Mouse (Mus musculus) midbrain, embryonic 10.5 days (tissue): Measurements from ENCODE around the gene Arhgap23. TPM values are rescaled to one million over a fixed set of nuclear protein-coding genes. Genes with fewer than 3 reads are reported as not detected.
A peak's percentile ranks its signal among the peaks of the same experiment; 100 is the strongest.

Experiments
- DNase-seq: peaks from one replicate; pipeline ENCODE4 v3.0.0-alpha.2; 2017; ENCODE audit warnings: low spot score
- H3K27ac ChIP-seq: fragments of 300-500 bp; sonication (generic); replicated peaks from 2 replicates; pipeline ENCODE4 v1.5.1; 2016; ENCODE audit warnings: mild to moderate bottlenecking
- H3K27me3 ChIP-seq: fragments of 300-500 bp; sonication (generic); 2 replicates; pipeline ENCODE4 v1.6.1; 2016; ENCODE audit warnings: low read depth, mild to moderate bottlenecking; ENCODE audit not compliant: poor library complexity, severe bottlenecking
- H3K36me3 ChIP-seq: fragments of 300-500 bp; sonication (generic); 2 replicates; pipeline ENCODE4 v1.6.1; 2016; ENCODE audit warnings: mild to moderate bottlenecking, moderate library complexity
- H3K4me1 ChIP-seq: fragments of 300-500 bp; sonication (generic); 2 replicates; pipeline ENCODE4 v1.6.1; 2016
- H3K4me3 ChIP-seq: fragments of 300-500 bp; sonication (generic); 2 replicates; pipeline ENCODE4 v1.5.1; 2016; ENCODE audit warnings: mild to moderate bottlenecking, moderate library complexity
- H3K9me3 ChIP-seq: fragments of 300-500 bp; sonication (generic); replicated peaks from 2 replicates; pipeline ENCODE4 v1.6.1; 2016; ENCODE audit warnings: mild to moderate bottlenecking
- WGBS: fragments of 180-500 bp; shearing (Covaris S2); methylation state at CpG from one replicate; pipeline ENCODE4 v1.1.7; 2016; 5-methylcytosine and 5-hydroxymethylcytosine counted together
- polyA plus RNA-seq: library from polyadenylated mRNA; unstranded; fragments of >200 nt; fragmentation: Nextera tagmentation; extraction: Ambion mirVana; gene quantifications from 2 replicates; pipeline ENCODE4 v1.2.1, GENCODE M21; 2016

Gene Arhgap23
- polyA plus RNA-seq, 1 experiment from 2014 or later = 1.9 TPM

- Histone ChIP-seq H3K36me3 (no peaks in the 10 kb centered on the region; the same call in 1 of the 2 replicates), H3K9me3 (no peaks in the 10 kb centered on the region), H3K27me3 (peaks cover 62% of the 10 kb centered on the region), H3K27ac (peak overlapping the region; percentile 39), H3K4me3 (peak overlapping the region; percentile 57; the same call in 1 of the 2 replicates), H3K4me1 (peaks cover 69% of the 10 kb centered on the region)
- DNase-seq = no peak
- WGBS = 90% methylated on average over 11 of the region's 11 CpGs
Measured at GRCm38 (mm10) chr11:97442891-97443675, 27.8 kb downstream of the Arhgap23 start.

GRCm38 (mm10) chr11:97445596-97445995, 30.3 kb downstream of the Arhgap23 start:
- Histone ChIP-seq H3K27me3 (peaks cover 37% of the 10 kb centered on the region), H3K4me3 (no peak overlapping the region), H3K27ac (peak overlapping the region; percentile 63), H3K4me1 (peaks cover 61% of the 10 kb centered on the region), H3K9me3 (no peaks in the 10 kb centered on the region), H3K36me3 (peaks cover 8% of the 10 kb centered on the region; the same call in 1 of the 2 replicates)
- DNase-seq = no peak
- WGBS = 80% methylated on average over 6 of the region's 6 CpGs

GRCm38 (mm10) chr11:97445999-97446511, 30.7 kb downstream of the Arhgap23 start:
- Histone ChIP-seq H3K4me3 (no peak overlapping the region), H3K9me3 (no peaks in the 10 kb centered on the region), H3K27me3 (peaks cover 32% of the 10 kb centered on the region), H3K27ac (peak overlapping the region; percentile 63; the same call in 1 of the 2 replicates), H3K4me1 (peaks cover 61% of the 10 kb centered on the region), H3K36me3 (peaks cover 8% of the 10 kb centered on the region; the same call in 1 of the 2 replicates)
- 60% methylated on average over 4 of the region's 4 CpGs for WGBS
- DNase-seq = no peak

GRCm38 (mm10) chr11:97447979-97448378, 32.6 kb downstream of the Arhgap23 start:
- 79% methylated on average over 7 of the region's 7 CpGs for WGBS
- Histone ChIP-seq H3K9me3 (no peaks in the 10 kb centered on the region), H3K27ac (no peak overlapping the region), H3K36me3 (peaks cover 23% of the 10 kb centered on the region), H3K4me1 (peaks cover 55% of the 10 kb centered on the region), H3K4me3 (no peak overlapping the region), H3K27me3 (peaks cover 13% of the 10 kb centered on the region)
- no peak for DNase-seq

GRCm38 (mm10) chr11:97448611-97449394, 33.5 kb downstream of the Arhgap23 start:
- Histone ChIP-seq H3K9me3 (no peaks in the 10 kb centered on the region), H3K4me3 (no peak overlapping the region; the same call in 1 of the 2 replicates), H3K27me3 (peaks cover 10% of the 10 kb centered on the region; the same call in 1 of the 2 replicates), H3K36me3 (peaks cover 31% of the 10 kb centered on the region), H3K4me1 (peaks cover 54% of the 10 kb centered on the region), H3K27ac (no peak overlapping the region)
- WGBS = 87% methylated on average over 11 of the region's 11 CpGs
- DNase-seq = no peak

GRCm38 (mm10) chr11:97449601-97450293, 34.4 kb downstream of the Arhgap23 start:
- Histone ChIP-seq H3K9me3 (no peaks in the 10 kb centered on the region), H3K4me3 (peak overlapping the region; percentile 59), H3K27me3 (0 out of 2 replicates have a peak, but pooled peaks cover under 1% of the 10 kb centered on the region), H3K36me3 (peaks cover 34% of the 10 kb centered on the region), H3K27ac (peak overlapping the region; percentile 82), H3K4me1 (peaks cover 51% of the 10 kb centered on the region)
- DNase-seq = peak; percentile 80
- WGBS = 19% methylated on average over 15 of the region's 15 CpGs

GRCm38 (mm10) chr11:97450305-97450922, 35.1 kb downstream of the Arhgap23 start:
- 30% methylated on average over 10 of the region's 10 CpGs for WGBS
- Histone ChIP-seq H3K36me3 (peaks cover 34% of the 10 kb centered on the region), H3K4me1 (peaks cover 49% of the 10 kb centered on the region), H3K27ac (peak overlapping the region; percentile 82), H3K9me3 (no peaks in the 10 kb centered on the region), H3K4me3 (peak overlapping the region; percentile 59), H3K27me3 (no peaks in the 10 kb centered on the region)
- no peak for DNase-seq

GRCm38 (mm10) chr11:97451625-97452024, 36.3 kb downstream of the Arhgap23 start:
- Histone ChIP-seq H3K27ac (0 out of 2 replicates have a peak overlapping the region, but pooled peaks have one; percentile 29), H3K4me1 (peaks cover 39% of the 10 kb centered on the region), H3K36me3 (peaks cover 45% of the 10 kb centered on the region), H3K9me3 (no peaks in the 10 kb centered on the region), H3K4me3 (no peak overlapping the region), H3K27me3 (no peaks in the 10 kb centered on the region)
- DNase-seq = no peak
- 95% methylated on average over 15 of the region's 15 CpGs for WGBS

- Histone ChIP-seq H3K27ac (no peak overlapping the region), H3K27me3 (peaks cover 13% of the 10 kb centered on the region), H3K9me3 (no peaks in the 10 kb centered on the region), H3K4me3 (no peak overlapping the region), H3K36me3 (peaks cover 74% of the 10 kb centered on the region), H3K4me1 (peaks cover 7% of the 10 kb centered on the region; the same call in 1 of the 2 replicates)
- 82% methylated on average over 4 of the region's 4 CpGs for WGBS
- no peak for DNase-seq
Measured at GRCm38 (mm10) chr11:97457120-97457519, 41.8 kb downstream of the Arhgap23 start.

- Histone ChIP-seq H3K4me1 (peaks cover 9% of the 10 kb centered on the region), H3K36me3 (peaks cover 78% of the 10 kb centered on the region), H3K4me3 (no peak overlapping the region), H3K27me3 (peaks cover 46% of the 10 kb centered on the region), H3K27ac (no peak overlapping the region), H3K9me3 (no peaks in the 10 kb centered on the region)
- 93% methylated on average over 3 of the region's 3 CpGs for WGBS
- no peak for DNase-seq
Measured at GRCm38 (mm10) chr11:97461307-97461820, 46.0 kb downstream of the Arhgap23 start.

GRCm38 (mm10) chr11:97462538-97462937, 47.2 kb downstream of the Arhgap23 start:
- no peak overlapping the region for H3K27ac ChIP-seq
- peaks cover 9% of the 10 kb centered on the region for H3K4me1 ChIP-seq
- no peak overlapping the region for H3K4me3 ChIP-seq
- WGBS = 85% methylated on average over 6 of the region's 6 CpGs
- H3K9me3 ChIP-seq = no peaks in the 10 kb centered on the region
- H3K27me3 ChIP-seq = peaks cover 46% of the 10 kb centered on the region
- H3K36me3 ChIP-seq = peaks cover 72% of the 10 kb centered on the region
- no peak for DNase-seq
